Mouse (Mus musculus): ENCODE data around the gene Clk4. TPM values are rescaled to one million over a fixed set of nuclear protein-coding genes. Genes with fewer than 3 reads are reported as not detected.

The Clk4 gene
- total RNA-seq (2021): 100 to 1,000 TPM; 113 to 130 TPM
- long read RNA-seq, experiment 1, partial matches to known transcripts: 1 of 41 reads
- long read RNA-seq, experiment 1, other reads (novel, unspliced or antisense): 37 of 41 reads
- long read RNA-seq, experiment 2, partial matches to known transcripts: 3 of 50 reads
- long read RNA-seq, experiment 2, other reads (novel, unspliced or antisense): 38 of 50 reads

DNA sequence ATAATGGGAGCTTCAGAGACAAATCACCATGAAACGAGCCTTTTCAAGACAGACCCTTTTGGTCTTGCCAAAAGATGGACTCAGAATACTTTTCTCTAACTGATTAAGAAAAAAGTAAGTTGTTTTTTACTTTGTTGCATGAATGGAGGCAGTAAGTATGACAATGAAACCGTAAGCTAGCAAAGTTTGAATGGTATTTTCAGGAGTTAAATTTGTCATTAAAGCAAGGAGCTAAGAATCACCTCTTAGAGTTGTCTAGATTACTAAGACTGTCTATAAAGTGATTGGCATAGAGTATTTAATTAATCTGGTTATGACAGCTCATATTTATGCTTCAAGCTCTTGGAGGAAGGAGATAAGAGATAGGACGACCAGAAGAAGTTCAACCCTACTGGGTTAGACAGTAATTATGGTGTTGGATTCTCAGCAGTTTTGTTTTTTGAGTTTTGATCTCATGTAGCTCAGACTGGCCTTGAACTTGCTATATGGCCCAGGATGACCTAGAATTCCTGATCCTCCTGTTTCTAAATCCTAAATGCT lies at the start of gene Clk4:
Clk4 (plus strand) TSS at position 51 of the 540 bp plus-strand sequence.
- no peak for DNase-seq (ENCODE audit: low spot score in 2 of 2)
- peak within 1 kb of the TSS; percentile 92 for H3K4me3 ChIP-seq
- TF ChIP-seq CTCF (conservative IDR thresholded peaks at IDR 0.05): no peak
- H3K27ac ChIP-seq: peak within 1 kb of the TSS; percentile 98

DNA sequence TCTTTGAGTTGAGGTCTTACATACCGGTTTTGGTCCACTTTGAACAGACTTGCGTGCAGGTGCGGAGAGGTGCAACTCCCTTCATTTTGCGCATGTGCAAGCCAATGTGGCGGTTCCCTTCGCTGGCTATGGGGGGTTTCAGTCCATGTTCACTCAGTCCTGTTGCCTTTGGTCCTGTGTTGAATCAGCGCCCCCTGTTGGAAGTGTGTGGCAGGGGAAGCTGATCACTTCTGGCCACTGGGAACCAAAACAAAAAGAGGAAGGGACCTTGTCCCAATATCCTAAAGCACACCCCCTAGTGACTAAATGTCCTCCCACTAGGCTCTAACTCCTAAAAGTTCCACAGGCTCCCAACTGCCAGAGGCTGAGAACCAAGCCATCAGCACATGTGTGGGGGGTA lies 47.5 kb upstream of the Clk4 start:
- DNase-seq (ENCODE audit: low spot score in 2 of 2): no peak
- Histone ChIP-seq H3K4me3 (no peak overlapping the region), H3K27ac (no peak overlapping the region)
- TF ChIP-seq CTCF (conservative IDR thresholded peaks at IDR 0.05): peak; percentile 41

DNA sequence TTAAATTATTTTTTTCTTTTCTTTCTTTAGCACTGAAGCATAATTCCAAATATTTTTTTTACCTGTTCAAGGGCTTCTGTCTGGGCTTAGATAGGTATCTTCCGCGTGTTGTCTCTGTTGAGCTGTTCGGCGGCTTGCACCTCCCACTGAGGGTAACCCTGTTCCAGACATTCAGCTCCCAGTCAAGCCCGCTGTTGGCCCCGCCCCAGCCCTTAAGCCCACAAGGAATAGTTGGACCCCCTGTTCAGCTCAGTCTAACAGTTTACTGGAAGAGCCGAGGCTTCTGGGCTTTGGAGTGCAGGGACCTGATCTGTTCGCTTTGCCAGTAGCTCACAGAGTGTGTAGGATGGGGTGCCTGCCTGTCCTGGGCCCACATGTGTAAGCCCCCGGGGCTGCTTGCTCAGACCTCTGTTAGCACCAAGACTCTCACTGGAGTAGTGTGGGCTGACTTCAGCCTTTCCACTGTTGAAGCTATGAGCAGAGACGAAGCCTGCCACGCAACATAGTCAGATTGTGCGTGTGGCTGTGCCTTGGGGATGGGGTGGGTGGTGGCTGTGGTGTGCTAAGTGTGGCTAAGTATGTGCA lies 42.0 kb upstream of the Clk4 start:
- TF ChIP-seq CTCF (conservative IDR thresholded peaks at IDR 0.05): no peak
- H3K4me3 ChIP-seq: no peak overlapping the region
- no peak for DNase-seq (ENCODE audit: low spot score in 2 of 2)
- H3K27ac ChIP-seq: no peak overlapping the region

DNA sequence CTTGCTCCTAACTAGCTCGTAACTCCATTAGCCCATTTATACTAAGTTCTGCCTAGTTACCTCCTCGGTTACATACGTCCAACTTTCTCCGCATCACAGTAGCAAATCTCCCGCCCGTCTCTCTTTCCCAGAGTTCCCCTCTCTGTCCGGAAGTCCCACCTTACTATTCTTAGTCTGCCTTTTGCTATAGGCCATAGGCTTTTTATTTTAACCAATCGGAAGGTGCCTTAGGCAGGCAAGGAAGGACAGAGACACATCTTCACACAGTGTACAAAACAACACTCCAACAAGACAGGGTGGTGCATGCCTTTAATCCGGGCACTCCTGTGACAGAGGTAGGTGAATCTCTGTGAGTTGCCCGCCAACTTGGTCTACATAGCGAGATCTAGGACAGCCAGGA lies 41.2 kb upstream of the Clk4 start, which contains the start of gene Gm12569:
Gm12569 (plus strand) TSS at position 166 of the 400 bp plus-strand sequence.
- DNase-seq (ENCODE audit: low spot score in 2 of 2): no peak

DNA sequence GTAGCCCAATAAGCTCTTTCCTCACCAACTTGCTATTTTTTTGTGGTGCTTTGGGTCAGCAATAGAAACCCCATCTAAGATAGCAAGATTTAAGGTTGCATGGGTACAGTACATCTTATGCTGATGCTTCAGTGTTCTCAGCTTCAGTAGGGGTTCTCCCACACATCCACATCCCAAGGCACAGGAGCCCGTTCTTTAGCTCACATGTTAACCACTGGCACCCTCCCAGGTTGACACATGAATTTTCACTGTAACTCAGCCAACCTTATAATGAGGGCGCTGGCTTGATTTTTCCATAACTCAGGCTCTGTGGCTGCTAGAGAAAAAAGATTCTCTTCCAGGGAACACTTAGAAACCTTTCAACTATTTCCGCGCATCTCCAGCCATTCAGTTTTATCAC lies 34.4 kb upstream of the Clk4 start:
- no peak overlapping the region for H3K4me3 ChIP-seq
- H3K27ac ChIP-seq: no peak overlapping the region
- TF ChIP-seq CTCF (conservative IDR thresholded peaks at IDR 0.05): no peak
- peak; percentile 40 to 63 for DNase-seq (ENCODE audit: low spot score in 2 of 2)

More for the DNA sequence above, 41.2 kb upstream of the Clk4 start, which contains the start of gene Gm12569:
- no peak for TF ChIP-seq CTCF (conservative IDR thresholded peaks at IDR 0.05)
- H3K27ac ChIP-seq: no peak within 1 kb of the TSS
- H3K4me3 ChIP-seq: no peak within 1 kb of the TSS

DNA sequence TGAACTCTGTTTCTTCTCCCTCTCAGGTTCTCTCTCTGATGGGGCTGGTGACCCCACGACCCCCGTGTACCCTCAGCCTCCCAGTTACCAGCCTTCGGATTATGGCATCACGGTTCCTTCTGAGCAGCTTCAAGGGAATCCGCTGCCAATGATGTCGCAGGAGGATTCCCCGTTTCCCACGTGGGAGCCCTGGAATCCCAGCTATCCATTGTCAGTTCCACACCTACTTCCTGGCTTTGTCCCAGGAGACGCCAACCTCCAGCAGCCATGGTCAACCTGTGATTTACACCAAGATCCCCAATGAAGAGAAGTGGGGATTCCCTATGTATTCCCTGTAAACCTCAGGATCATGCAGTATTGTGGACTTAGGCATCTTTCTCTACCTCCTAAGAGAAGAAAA lies 26.9 kb upstream of the Clk4 start:
- TF ChIP-seq CTCF (conservative IDR thresholded peaks at IDR 0.05): no peak
- H3K4me3 ChIP-seq: no peak overlapping the region
- DNase-seq (ENCODE audit: low spot score in 2 of 2): no peak

DNA sequence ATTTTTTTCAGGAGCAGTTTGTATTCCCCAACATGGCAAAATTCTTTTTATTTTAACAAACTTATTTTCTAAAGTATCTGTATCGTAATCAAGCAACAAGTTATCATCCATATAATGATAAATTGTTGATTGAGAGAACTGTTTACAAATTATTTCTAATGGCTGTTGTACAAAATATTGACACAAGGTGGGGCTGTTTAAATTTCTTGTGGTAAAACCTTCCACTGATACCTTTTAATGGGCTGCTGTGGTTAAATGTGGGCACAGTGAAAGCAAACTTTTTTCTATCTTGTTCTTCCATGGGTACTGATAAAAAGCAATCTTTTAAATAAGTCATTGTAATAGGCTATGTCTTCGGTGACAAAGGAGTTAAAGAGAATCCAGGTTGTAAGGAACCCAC lies 18.6 kb upstream of the Clk4 start:
- H3K27ac ChIP-seq: no peak overlapping the region
- TF ChIP-seq CTCF (conservative IDR thresholded peaks at IDR 0.05): peak; percentile 47
- DNase-seq (ENCODE audit: low spot score in 2 of 2): no peak
- H3K4me3 ChIP-seq: no peak overlapping the region

More for the DNA sequence above, 26.9 kb upstream of the Clk4 start:
- no peak overlapping the region for H3K27ac ChIP-seq

DNA sequence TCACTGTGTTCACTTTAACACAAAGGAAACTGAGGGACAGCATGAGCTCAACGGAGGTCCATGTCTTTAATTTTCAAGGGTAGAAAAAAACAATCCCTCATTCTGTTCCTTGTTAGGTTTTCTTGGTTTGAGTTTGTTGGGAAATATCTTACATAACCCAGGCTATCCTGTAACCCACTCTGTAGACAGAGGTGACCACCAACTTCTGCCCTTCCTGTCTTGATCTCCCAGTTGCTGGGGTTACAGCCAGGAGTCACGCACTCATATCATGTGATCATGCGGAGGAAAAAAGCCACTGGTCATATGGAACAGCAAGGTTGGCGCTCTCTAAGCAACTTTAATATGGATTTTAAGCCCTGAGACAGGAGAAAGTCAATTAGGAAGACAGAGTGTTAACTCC lies 4.5 kb upstream of the Clk4 start:
- H3K27ac ChIP-seq: no peak overlapping the region
- no peak overlapping the region for H3K4me3 ChIP-seq
- DNase-seq (ENCODE audit: low spot score in 2 of 2): no peak
- no peak for TF ChIP-seq CTCF (conservative IDR thresholded peaks at IDR 0.05)

DNA sequence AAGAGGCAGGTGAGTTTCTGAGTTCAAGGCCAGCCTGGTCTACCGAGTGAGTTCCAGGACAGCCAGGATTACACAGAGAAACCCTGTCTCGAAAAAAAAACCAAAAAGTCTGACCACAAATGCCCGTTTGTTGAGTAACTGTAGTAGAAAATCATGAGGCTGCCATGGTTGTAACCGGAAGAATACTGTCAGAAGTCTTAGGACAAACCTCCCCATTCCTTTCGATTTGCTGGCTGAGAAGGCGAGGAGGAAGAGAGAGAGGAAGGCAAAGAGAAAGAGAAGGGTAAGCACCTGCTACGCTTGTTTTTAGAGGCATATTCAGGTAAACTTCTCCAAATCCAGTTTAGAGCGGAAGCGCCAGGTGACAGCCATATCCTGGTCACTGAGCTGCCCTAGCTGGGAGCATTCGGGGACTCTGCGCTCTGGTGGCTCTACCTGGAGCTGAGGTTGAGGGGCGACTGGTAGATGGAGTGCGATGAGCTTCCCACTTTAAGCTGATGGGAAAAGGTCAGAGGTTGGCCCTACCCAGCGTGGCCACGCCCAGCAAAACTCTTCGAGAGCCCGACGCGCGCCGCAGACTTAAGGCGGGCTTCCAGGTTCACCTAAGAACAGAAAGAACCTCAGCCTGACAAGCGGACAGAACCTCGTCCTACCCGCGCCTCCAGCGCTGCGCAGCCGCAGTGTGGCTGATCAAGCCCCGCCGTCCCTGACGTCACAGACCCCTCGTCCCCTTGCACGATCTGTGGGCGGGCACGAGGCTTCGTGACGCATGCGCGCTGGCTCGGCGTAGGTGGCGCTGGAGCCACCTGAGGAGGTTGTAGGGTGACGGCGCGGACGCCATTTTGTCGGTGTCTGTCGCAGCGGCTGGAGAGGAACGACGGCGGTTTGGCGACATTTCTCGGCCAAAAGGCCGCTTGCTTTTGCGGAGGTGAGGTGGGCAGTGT lies 1.1 kb downstream of the Clk4 start, which contains the start of gene BC049762:
BC049762 (minus strand) TSS at position 705 of the 944 bp plus-strand sequence.
- Histone ChIP-seq H3K4me3 (peak within 1 kb of the TSS; percentile 92), H3K27ac (peak within 1 kb of the TSS; percentile 98)
- DNase-seq (ENCODE audit: low spot score in 2 of 2): peak; percentile 98 to 99
- peak; percentile 16; the same call in 1 of the 2 replicates for TF ChIP-seq CTCF (conservative IDR thresholded peaks at IDR 0.05)

DNA sequence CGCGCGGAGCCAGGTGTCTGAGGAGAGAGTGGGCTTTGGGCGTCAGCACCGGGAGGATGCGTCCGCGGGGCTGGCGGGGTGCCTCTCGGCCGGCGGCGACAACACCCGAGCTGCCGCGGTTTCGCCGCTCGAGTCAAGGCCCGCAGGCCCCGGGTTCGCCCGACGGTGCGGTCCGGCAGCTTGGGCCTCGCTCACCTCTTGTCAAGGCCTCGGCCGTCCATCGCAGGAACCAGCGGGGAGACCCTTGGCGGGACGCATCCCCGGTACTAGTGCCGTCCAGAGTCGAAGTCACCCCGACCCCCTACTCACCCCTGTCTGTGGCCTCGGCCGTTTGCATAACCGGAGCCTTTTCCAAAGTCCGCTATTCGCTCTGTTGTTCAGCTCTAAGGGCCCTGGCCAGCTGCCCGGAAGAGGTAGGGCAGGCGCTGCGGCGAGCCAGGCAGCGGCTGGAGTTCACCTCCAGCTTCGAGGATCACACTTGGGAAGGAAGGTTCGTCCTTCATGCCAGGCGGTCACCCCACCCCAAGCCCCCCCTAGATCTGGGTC lies 1.8 kb downstream of the Clk4 start:
- TF ChIP-seq CTCF (conservative IDR thresholded peaks at IDR 0.05): no peak
- peak in 1 of 2 experiments; percentile 40 for DNase-seq (ENCODE audit: low spot score in 2 of 2)
- Histone ChIP-seq H3K27ac (peak overlapping the region; percentile 98), H3K4me3 (peak overlapping the region; percentile 92)

DNA sequence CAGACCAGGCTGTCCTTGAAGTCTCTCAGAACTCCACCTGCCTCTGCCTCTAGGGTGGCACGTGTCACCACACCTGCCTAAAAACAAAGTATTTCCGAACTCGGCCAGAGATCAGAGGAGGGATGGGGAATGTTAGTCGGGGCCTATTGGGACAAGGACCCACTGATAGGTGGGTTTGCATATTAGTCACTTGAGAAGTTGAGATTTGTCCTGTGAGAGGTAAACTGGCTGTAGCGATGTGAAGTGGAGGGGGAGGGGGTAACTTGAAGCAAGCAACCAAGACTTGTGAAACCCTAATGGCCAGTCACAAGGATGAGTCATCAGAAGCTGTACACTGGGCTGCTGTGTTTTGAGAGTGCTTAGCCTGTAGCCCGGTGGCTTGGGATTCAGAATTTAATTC lies 2.8 kb downstream of the Clk4 start:
- Histone ChIP-seq H3K4me3 (peak overlapping the region; percentile 92), H3K27ac (peak overlapping the region; percentile 98)
- no peak for DNase-seq (ENCODE audit: low spot score in 2 of 2)
- no peak for TF ChIP-seq CTCF (conservative IDR thresholded peaks at IDR 0.05)

DNA sequence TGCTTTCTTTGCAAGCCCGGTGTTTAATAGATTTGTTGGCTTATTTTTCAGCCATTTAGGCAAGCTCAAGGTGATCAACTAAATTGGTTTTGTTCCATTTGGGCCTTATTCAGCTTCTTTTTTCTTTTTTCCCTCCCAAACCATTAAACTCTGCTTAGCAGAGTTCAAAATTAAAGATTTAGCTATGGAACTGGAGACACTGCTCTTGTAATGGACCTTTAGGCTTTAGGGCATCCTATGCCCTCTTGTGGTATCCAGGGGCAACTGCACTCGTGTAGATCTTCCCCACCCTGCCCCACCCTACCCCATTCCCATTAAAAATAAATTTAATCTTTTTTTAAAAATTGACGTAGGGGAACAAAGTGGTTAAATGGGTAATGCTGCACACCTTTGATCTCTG lies 3.8 kb downstream of the Clk4 start:
- Histone ChIP-seq H3K27ac (peak overlapping the region; percentile 33; the same call in 1 of the 2 replicates), H3K4me3 (peak overlapping the region; percentile 92)
- peak; percentile 90 for TF ChIP-seq CTCF (conservative IDR thresholded peaks at IDR 0.05)
- DNase-seq (ENCODE audit: low spot score in 2 of 2): no peak
